Mouse (Mus musculus) E14TG2a.4 (cell line): ENCODE measurements around the gene Gstcd.
A peak's percentile ranks its signal among the peaks of the same experiment; 100 is the strongest.

ENCODE experiments used
- H3K27me3 ChIP-seq: 2 replicates; pipeline ENCODE4 v1.6.1; 2014; ENCODE audit warnings: low read length, control low read depth; ENCODE audit not compliant: insufficient read depth
- H3K36me3 ChIP-seq: 2 replicates; pipeline ENCODE4 v1.6.1; 2014; ENCODE audit warnings: low read length, control low read depth; ENCODE audit not compliant: insufficient read depth
- H3K4me1 ChIP-seq: replicated peaks from 2 replicates; pipeline ENCODE4 v1.6.1; 2014; ENCODE audit warnings: low read depth, low read length, control low read depth
- H3K4me3 ChIP-seq: replicated peaks from 2 replicates; pipeline ENCODE4 v1.5.1; 2014; ENCODE audit warnings: mild to moderate bottlenecking, low read length
- H3K9me3 ChIP-seq: 2 replicates; pipeline ENCODE4 v1.6.1; 2014; ENCODE audit warnings: low read length, control low read depth
- CTCF ChIP-seq: conservative IDR thresholded peaks from 2 replicates; pipeline ENCODE4 v1.5.1; 2014; ENCODE audit warnings: low read length
- NANOG ChIP-seq: IDR thresholded peaks from 2 replicates; pipeline ENCODE4 v1.6.1; 2014; ENCODE audit warnings: borderline replicate concordance, low read length, mixed read lengths
- POU5F1 ChIP-seq: IDR thresholded peaks from 2 replicates; pipeline ENCODE4 v1.6.1; 2014; ENCODE audit warnings: low read length, borderline replicate concordance

Gene Gstcd

DNA sequence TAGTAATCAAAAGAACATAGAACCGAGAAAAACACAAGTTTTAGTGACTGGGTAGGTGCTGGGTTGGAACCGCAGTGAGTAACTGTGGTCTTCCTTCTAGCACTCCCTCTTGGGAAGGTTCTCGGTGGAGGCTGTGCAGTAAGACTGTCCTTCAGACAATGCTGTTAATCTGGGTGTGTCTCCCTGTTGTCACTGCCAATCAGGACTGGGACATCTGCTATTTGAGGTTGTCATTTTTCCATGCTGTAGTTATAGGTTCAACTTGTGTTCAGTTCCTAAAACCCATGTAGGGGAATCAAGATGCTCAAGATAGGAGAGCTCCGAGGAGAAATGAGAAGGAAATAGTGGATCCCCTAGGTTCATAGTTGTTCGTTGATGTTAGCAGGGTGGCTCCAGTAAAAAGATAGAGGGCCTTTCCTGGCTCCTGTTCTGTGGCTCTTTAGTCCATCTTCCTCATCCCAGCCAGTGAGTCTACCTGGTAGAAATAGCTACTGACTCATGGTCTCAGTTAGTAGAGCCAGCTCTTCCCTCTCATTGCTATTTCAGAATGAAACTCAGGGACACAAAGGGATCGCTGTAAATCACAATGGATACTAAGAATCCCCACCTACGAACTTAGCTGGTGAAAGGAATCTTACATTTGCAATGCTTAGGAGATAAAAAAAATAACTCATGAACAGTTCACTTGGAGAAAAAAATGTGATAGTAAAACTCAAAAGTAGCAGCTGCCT lies 129.0 kb downstream of the Gstcd start:
- Histone ChIP-seq H3K4me3 (no peak overlapping the region), H3K36me3 (no peaks in the 10 kb centered on the region)
- TF ChIP-seq POU5F1 (no peak), NANOG (no peak), CTCF (no peak)

DNA sequence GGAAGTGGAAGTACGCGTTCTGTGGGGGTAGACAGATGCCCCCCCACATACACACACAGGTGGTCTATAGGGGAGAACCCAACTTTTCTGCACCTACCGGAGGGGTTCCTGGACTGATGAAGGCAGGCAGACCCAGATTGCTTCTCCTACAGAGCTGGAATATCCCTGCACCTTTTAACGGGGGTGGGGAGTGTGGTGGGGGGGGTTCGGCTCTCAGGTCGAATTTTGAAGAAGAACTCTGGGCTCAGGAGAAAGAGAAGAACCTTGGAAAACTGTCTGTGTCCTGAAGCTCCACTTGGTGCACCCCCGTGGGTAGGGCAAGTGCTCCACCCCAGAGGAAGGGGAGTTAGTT lies 141.3 kb downstream of the Gstcd start:
- Histone ChIP-seq H3K4me1 (peaks cover 3% of the 10 kb centered on the region), H3K9me3 (no peaks in the 10 kb centered on the region), H3K27me3 (peaks cover 61% of the 10 kb centered on the region), H3K4me3 (peak overlapping the region; percentile 88), H3K36me3 (no peaks in the 10 kb centered on the region)
- no peak for TF ChIP-seq NANOG

More for the DNA sequence above, 129.0 kb downstream of the Gstcd start:
- Histone ChIP-seq H3K4me1 (0 out of 2 replicates have a peak, but pooled peaks cover 2% of the 10 kb centered on the region), H3K27me3 (no peaks in the 10 kb centered on the region), H3K9me3 (no peaks in the 10 kb centered on the region)

DNA sequence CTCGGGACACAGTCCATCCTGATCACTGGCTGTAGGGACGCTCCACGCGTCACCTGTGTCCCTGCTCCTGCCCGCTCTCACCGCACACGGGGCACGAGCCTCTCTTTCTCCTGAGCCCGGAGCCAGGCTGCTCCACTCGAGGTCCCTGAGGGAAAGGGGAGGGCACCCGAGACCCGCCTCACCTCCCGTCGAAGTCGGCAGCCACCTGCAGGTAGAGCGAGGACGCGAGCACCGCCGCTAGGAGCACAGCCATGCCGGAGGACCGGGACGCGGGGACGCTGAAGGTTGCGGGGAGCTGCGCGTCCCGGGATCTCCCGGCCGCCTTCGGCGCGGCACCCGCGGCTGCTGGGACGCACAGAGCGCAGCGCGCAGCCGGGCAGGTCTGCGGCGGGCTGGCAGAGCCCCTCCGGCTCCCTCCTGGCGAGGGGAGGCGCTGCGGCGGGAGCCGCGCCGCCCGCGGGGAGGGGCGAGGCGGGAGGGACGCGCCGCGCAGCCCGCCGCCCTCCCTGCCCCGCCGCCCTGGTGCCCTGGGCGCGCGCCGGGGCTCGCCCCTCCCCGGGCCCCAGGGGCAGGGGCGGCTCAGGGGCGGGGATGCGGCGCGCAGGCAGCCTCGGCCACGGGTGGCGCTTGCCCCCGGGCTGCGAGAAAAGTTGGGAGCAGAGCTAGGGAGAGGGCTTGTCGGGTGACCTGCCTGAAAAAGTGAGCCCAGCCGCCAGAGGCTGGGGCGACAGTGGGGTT lies 141.9 kb downstream of the Gstcd start, which contains the start of gene Npnt:
Npnt (minus strand) TSS at position 501 of the 738 bp plus-strand sequence.
- H3K36me3 ChIP-seq, result no peaks in the 10 kb centered on the region
- peaks cover 64% of the 10 kb centered on the region for H3K27me3 ChIP-seq
- peaks cover 3% of the 10 kb centered on the region for H3K4me1 ChIP-seq
- H3K4me3 ChIP-seq, result peak within 1 kb of the TSS; percentile 88
- no peak for TF ChIP-seq NANOG
- TF ChIP-seq POU5F1, result no peak
- no peak for TF ChIP-seq CTCF
- H3K9me3 ChIP-seq, result no peaks in the 10 kb centered on the region

DNA sequence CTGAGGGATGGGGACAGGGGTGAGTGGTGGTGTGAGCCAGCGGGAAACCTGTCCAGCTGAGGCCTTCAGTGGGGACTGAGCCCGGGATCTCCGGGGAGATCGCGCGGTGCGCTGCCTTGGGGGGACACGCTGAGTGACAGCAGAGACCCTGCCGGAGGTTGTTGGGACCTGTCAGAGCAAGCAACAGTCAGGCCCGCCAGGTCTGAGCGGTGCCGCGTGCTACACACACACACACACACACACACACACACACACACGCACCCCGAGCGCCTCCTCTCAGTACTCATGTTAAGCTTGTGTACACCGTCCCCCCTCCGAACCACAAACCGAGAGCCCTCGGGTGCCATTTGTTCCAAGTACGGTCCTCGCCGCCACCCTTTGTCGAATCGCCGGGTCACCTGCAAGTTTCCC lies 142.4 kb downstream of the Gstcd start:
- Histone ChIP-seq H3K9me3 (no peaks in the 10 kb centered on the region), H3K4me1 (peaks cover 3% of the 10 kb centered on the region), H3K36me3 (no peaks in the 10 kb centered on the region), H3K4me3 (peak overlapping the region; percentile 88), H3K27me3 (peaks cover 64% of the 10 kb centered on the region)
- TF ChIP-seq CTCF (no peak), POU5F1 (no peak)

DNA sequence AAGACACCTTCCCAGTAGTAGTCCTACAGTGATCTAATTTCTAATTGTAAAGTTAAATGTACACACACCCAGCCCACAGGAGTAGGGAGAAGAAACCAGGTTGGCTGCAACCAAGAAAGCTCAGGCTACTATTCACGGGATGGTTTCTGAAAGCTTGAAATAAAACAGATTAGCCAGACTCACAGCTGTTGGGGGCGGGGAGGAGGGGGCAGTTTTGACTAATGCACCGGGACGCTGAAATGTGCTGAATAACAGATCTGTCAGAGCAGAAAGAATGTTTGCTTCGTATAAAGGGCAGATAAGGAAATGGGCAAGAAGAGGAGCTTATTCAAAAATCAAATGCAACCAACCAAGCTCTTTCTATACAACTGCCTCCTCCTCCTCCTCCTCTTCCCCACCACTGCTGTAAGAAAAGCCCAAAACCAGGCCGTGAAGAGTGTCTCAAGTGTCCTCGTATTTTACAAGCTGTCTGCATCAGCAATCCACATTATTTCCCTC lies 143.5 kb downstream of the Gstcd start:
- Histone ChIP-seq H3K27me3 (peaks cover 62% of the 10 kb centered on the region), H3K4me3 (no peak overlapping the region), H3K9me3 (no peaks in the 10 kb centered on the region), H3K4me1 (peaks cover 3% of the 10 kb centered on the region), H3K36me3 (no peaks in the 10 kb centered on the region)
- TF ChIP-seq NANOG (no peak), POU5F1 (no peak), CTCF (no peak)

DNA sequence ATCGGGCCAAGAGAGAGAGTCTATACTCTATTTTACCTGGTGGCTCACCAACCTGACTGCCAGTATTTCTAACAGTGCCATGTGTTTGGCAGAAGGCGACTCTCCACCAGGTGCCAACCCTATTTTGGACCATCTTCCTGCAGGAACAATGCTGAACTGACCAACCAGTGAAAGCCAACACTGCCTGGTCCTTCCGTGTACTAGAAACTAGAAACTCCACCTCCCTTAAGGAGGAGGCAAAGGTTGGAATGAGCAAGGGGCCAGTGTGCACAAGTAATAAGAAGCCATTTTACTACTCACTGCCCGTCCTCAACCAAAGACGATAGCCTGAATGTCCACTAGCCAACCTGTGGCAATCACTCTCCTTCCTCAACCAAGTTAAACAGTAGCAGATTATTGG lies 145.7 kb downstream of the Gstcd start:
- no peak for TF ChIP-seq CTCF
- TF ChIP-seq NANOG, result no peak
- no peak for TF ChIP-seq POU5F1

DNA sequence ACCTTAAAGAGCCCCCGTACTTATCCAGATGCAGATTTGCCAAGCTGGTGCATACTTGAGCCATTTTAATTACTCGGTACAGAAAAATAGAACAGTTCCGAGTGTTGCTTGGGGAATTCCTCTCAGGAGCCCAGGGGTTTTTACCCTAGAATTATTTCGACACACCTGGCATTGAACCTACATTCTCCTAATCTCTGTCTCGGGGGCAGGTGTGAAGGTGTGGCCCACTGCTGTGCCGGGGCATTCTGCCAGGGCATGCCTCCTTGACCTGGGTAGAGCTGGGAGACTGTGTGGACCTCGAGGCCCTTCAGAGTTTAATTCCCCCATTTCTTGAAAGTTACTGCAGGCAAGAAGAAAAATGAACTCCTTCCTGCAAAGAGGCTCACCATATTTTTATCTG lies 146.2 kb downstream of the Gstcd start:
- H3K27me3 ChIP-seq, result peaks cover 44% of the 10 kb centered on the region
- H3K4me3 ChIP-seq, result no peak overlapping the region
- H3K9me3 ChIP-seq, result no peaks in the 10 kb centered on the region
- H3K4me1 ChIP-seq, result peaks cover 3% of the 10 kb centered on the region
- H3K36me3 ChIP-seq, result no peaks in the 10 kb centered on the region
- TF ChIP-seq CTCF, result no peak
- no peak for TF ChIP-seq POU5F1
- no peak for TF ChIP-seq NANOG

More for the DNA sequence above, 145.7 kb downstream of the Gstcd start:
- peaks cover 3% of the 10 kb centered on the region for H3K4me1 ChIP-seq
- H3K36me3 ChIP-seq, result no peaks in the 10 kb centered on the region
- peaks cover 48% of the 10 kb centered on the region for H3K27me3 ChIP-seq
- H3K9me3 ChIP-seq, result no peaks in the 10 kb centered on the region
- H3K4me3 ChIP-seq, result no peak overlapping the region

DNA sequence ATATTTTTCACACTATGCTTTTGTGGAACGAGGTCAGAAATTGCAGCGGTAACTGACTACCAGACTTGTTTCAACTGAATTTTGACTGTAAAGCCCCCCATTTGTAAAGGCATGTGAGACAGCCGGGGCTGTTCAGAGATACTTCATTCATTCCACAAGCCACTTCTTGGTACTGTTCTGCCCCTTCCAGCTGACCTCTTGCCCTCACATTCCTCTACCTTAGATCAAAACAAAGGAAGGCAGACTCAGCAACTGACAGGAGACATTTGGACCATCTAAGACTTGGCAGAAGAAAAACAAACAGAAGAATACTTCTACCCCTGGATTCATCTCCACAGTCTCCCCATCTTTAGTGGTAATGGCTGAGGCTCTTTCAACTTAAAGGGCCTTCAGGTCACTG lies 147.2 kb downstream of the Gstcd start:
- peaks cover 36% of the 10 kb centered on the region for H3K27me3 ChIP-seq

More for the DNA sequence above, 147.2 kb downstream of the Gstcd start:
- TF ChIP-seq NANOG, result no peak
- TF ChIP-seq CTCF, result no peak
- TF ChIP-seq POU5F1, result no peak
- no peaks in the 10 kb centered on the region for H3K9me3 ChIP-seq
- peaks cover 8% of the 10 kb centered on the region for H3K4me1 ChIP-seq
- H3K36me3 ChIP-seq, result no peaks in the 10 kb centered on the region
- no peak overlapping the region for H3K4me3 ChIP-seq
